Mouse (Mus musculus): Measurements from ENCODE around the gene Slc44a2.

DNA sequence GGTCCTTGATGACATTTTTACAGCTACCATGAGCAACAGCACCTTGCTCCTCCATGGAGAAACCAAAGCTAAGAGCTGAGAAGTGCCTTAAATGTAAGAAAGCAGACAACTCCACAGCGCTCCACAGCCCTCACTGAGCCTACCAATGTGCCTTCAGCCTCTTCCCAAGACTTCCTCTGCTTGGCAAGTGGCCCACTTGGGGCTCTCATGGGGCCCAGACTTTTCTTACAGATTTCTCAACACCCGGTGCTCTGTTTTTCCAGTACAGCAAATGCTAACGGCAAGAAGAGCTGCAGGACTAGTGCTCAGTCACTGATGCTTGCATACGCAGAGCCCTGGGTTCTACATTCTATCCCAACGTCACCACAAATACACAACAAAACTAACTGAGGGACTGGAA lies 42.7 kb upstream of the Slc44a2 start:
- TF ChIP-seq POLR2A (IDR thresholded peaks at IDR 0.05; ENCODE audit: control insufficient read depth, low read depth, low read length) (no peak), CTCF (IDR thresholded peaks at IDR 0.05; ENCODE audit: control insufficient read depth, insufficient read depth, insufficient replicate concordance, low read depth, low read length) (no peak)

Data from testis, adult 2 months (tissue).